19 mouse cellular contexts compared by ENCODE assay signal in the genomic region with DNA sequence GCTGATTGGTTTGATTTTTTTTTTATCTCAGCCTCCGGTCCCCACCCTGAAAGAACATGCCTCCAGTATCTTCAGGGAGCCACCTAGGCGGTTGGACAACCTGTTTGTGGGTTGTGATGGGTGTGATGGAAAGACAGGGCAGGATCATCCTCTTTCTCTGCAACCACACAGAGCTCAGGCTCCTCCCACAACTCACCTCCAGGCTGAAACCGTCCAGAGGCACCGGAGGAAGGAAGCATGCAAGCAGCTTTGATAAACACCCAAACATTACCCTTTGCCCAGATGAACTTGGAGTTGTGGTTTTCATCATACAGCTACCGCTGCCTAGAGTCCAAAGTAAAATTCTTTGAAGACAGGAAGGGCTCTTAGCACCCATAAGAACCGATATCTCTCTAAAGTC.
DNase-seq lines count a peak whose midpoint lies in the region; ATAC-seq and TF ChIP-seq lines count a peak whose summit lies in the region.
"Had no signal": no experiment of that assay in that cellular context is flagged by ENCODE, and none has a peak within 500 bp of the region (broad histone marks: within the 10 kb centered on the region; RNA-seq: fewer than 3 reads in every experiment).

No protein-coding gene starts in this region.

- H3K9me3 ChIP-seq in liver, embryonic 11.5 days (ENCODE audit: control insufficient read depth, low read length) = peaks cover 1% of the 10 kb centered on the region; the same call in 1 of the 2 replicates
- no peaks in the 10 kb centered on the region for H3K9me3 ChIP-seq in liver, postnatal 0 days (ENCODE audit: low read length)
- H3K9me3 ChIP-seq: embryonic facial prominence, embryonic 15.5 days; forebrain, embryonic 10.5 days; midbrain, embryonic 10.5 days; neural tube, embryonic 15.5 days had no signal

- peak; percentile 12 for DNase-seq in liver
- no peak for DNase-seq in liver, embryonic 11.5 days (ENCODE audit: low spot score)
- DNase-seq in T-cell, adult 2 months (ENCODE audit: low spot score) = peak; percentile 24
- DNase-seq in kidney, adult 9 months = peak; percentile 76
- DNase-seq in liver, postnatal 0 days = no peak
- DNase-seq in layer of hippocampus, postnatal 36 days = no peak
- no peak for DNase-seq in left cerebral cortex, adult 18-20 months (ENCODE audit: low spot score in 2 of 2)
- no peak for DNase-seq in heart, adult 18-20 months
- DNase-seq: cerebellum, adult 9-11 months; embryo, embryonic 11 days; gastrocnemius, postnatal 14 days; lung, adult 18-20 months; right cerebral cortex, postnatal 4 days had no signal

- H3K4me3 ChIP-seq in liver, embryonic 11.5 days (ENCODE audit: low read depth, low read length) = no peak overlapping the region
- H3K4me3 ChIP-seq in liver, postnatal 0 days (ENCODE audit: low read depth, low read length) = no peak overlapping the region
- H3K4me3 ChIP-seq: embryonic facial prominence, embryonic 15.5 days; forebrain, embryonic 10.5 days; midbrain, embryonic 10.5 days; neural tube, embryonic 15.5 days had no signal

- H3K9ac ChIP-seq in liver, embryonic 11.5 days (ENCODE audit: low read depth, low read length) = no peak overlapping the region
- H3K9ac ChIP-seq in liver, postnatal 0 days (replicated peaks) = no peak overlapping the region
- H3K9ac ChIP-seq: embryonic facial prominence, embryonic 15.5 days; neural tube, embryonic 15.5 days had no signal

- ATAC-seq in liver, embryonic 11.5 days (replicated peaks; ENCODE audit: low FRiP score) = no peak
- ATAC-seq in liver, postnatal 0 days = peak; percentile 68
- ATAC-seq: hindbrain, embryonic 16.5 days had no signal

- peaks cover 5% of the 10 kb centered on the region for H3K4me1 ChIP-seq in liver, embryonic 11.5 days (replicated peaks; ENCODE audit: control insufficient read depth, insufficient read depth, low read length)
- H3K4me1 ChIP-seq in liver, postnatal 0 days (ENCODE audit: insufficient read depth) = peaks cover 8% of the 10 kb centered on the region; the same call in 1 of the 2 replicates
- H3K4me1 ChIP-seq: embryonic facial prominence, embryonic 15.5 days; forebrain, embryonic 10.5 days; midbrain, embryonic 10.5 days; neural tube, embryonic 15.5 days had no signal

- no peak overlapping the region for H3K4me2 ChIP-seq in liver, embryonic 11.5 days
- no peak overlapping the region for H3K4me2 ChIP-seq in liver, postnatal 0 days (ENCODE audit: low read depth, low read length)
- H3K4me2 ChIP-seq: embryonic facial prominence, embryonic 15.5 days; neural tube, embryonic 15.5 days had no signal

- no peaks in the 10 kb centered on the region for H3K36me3 ChIP-seq in liver, embryonic 11.5 days (ENCODE audit: control insufficient read depth, insufficient read depth, low read length)
- H3K36me3 ChIP-seq in liver, postnatal 0 days (replicated peaks; ENCODE audit: insufficient read depth, low read length) = no peaks in the 10 kb centered on the region
- H3K36me3 ChIP-seq: embryonic facial prominence, embryonic 15.5 days; forebrain, embryonic 10.5 days; G1E; midbrain, embryonic 10.5 days; neural tube, embryonic 15.5 days had no signal

- H3K27ac ChIP-seq in liver, embryonic 11.5 days (ENCODE audit: low read depth, low read length) = no peak overlapping the region
- 0 out of 2 replicates have a peak overlapping the region, but pooled peaks have one; percentile 39 for H3K27ac ChIP-seq in liver, postnatal 0 days (ENCODE audit: low read depth)
- H3K27ac ChIP-seq: embryonic facial prominence, embryonic 15.5 days; forebrain, embryonic 10.5 days; midbrain, embryonic 10.5 days; neural tube, embryonic 15.5 days had no signal

- TF ChIP-seq CTCF in liver, postnatal 0 days (IDR thresholded peaks at IDR 0.05; ENCODE audit: low read depth) = no peak

- no peak for TF ChIP-seq EP300 in liver, postnatal 0 days (IDR thresholded peaks at IDR 0.05; ENCODE audit: low read depth)

- 30% methylated on average over 6 of the region's 6 CpGs for WGBS in liver, embryonic 11.5 days
- 13% methylated on average over 6 of the region's 6 CpGs for WGBS in liver, postnatal 0 days (ENCODE audit: insufficient replicate concordance)

- H3K27me3 ChIP-seq in liver, embryonic 11.5 days (replicated peaks; ENCODE audit: control insufficient read depth, insufficient read depth, low read length) = no peaks in the 10 kb centered on the region
- no peaks in the 10 kb centered on the region for H3K27me3 ChIP-seq in liver, postnatal 0 days (ENCODE audit: insufficient read depth, low read length)
- H3K27me3 ChIP-seq: embryonic facial prominence, embryonic 15.5 days; neural tube, embryonic 15.5 days had no signal

Comparison
In these comparisons a context has a peak if more than half of its experiments do, and no peak if none do; other contexts are left out.
1. DNase-seq: peak in liver (single experiment), T-cell, adult 2 months (single experiment) and kidney, adult 9 months (single experiment); none in liver, embryonic 11.5 days (single experiment), liver, postnatal 0 days (single experiment), layer of hippocampus, postnatal 36 days (0 of 2), left cerebral cortex, adult 18-20 months (0 of 2) and heart, adult 18-20 months (0 of 2).